ENCODE assay signal across 1 mouse cellular context in the genomic region with DNA sequence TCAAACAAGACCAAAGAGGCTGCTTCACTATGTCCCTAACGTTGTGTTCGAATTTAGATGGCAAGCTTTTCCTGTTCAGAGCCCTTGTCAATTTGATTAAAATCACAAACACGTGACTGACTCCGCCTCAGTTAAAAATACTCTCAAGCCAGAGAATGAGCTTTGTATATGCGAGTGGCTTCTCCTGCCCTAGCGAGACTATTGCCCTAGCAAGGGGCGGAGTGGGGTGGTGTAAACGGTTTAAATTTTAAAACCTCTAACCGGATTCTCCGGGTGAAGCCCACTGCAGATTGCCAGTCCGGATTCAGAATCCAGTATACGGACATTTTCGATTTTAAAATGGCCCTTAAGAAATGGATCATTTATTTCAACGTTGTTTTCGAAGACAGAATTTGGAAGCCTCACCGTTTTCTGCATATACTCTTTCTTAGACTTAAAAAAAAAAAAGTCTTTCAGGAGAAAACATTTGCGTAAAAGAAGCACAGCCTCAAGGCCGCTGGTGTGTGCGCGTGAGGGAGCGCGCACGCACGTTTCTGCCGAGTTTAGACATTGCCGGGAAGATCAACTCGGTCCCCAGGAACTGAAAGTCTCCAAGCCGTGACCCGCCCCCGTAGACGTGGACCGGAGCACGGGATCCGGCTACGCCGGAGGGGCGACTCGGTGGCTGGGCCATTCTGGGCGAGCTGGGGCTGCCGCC.
TF ChIP-seq lines count a peak whose summit lies in the region.

No protein-coding gene starts in this region.

TF ChIP-seq in CH12.LX, 34 proteins besides CTCF, POLR2A, EP300 and RAD21 (continued from another document):
- peak; percentile 17; the same call in 1 of the 2 replicates for TF ChIP-seq SIN3A (IDR thresholded peaks at IDR 0.05; ENCODE audit: low read length)
- peak; percentile 12; the same call in 1 of the 2 replicates for TF ChIP-seq ETS1 (conservative IDR thresholded peaks at IDR 0.05; ENCODE audit: low read depth, low read length)
- TF ChIP-seq JUN (IDR thresholded peaks at IDR 0.05; ENCODE audit: insufficient read depth, low read depth, low read length) = no peak
- no peak for TF ChIP-seq ELF1 (IDR thresholded peaks at IDR 0.05; ENCODE audit: low read depth, low read length)
- no peak for TF ChIP-seq ZC3H11A (IDR thresholded peaks at IDR 0.05; ENCODE audit: low read depth, low read length)
- TF ChIP-seq NRF1 (IDR thresholded peaks at IDR 0.05; ENCODE audit: low read depth, low read length) = no peak
- no peak for TF ChIP-seq GABPA (IDR thresholded peaks at IDR 0.05; ENCODE audit: insufficient replicate concordance, low read depth, low read length)
- TF ChIP-seq CHD2 (IDR thresholded peaks at IDR 0.05; ENCODE audit: low read length) = 0 out of 2 replicates have a peak, but pooled peaks have one; percentile 23
- TF ChIP-seq ZMIZ1 (IDR thresholded peaks at IDR 0.05; ENCODE audit: low read depth, low read length) = no peak; the same call in 1 of the 2 replicates
- TF ChIP-seq MXI1 (IDR thresholded peaks at IDR 0.05; ENCODE audit: low read depth, low read length) = no peak
- TF ChIP-seq TCF12 (IDR thresholded peaks at IDR 0.05; ENCODE audit: low read depth, low read length) = peak; percentile 45; the same call in 1 of the 2 replicates
- TF ChIP-seq HCFC1 (IDR thresholded peaks at IDR 0.05; ENCODE audit: low read depth, low read length) = peak; percentile 38
- TF ChIP-seq NELFE (IDR thresholded peaks at IDR 0.05; ENCODE audit: low read depth, low read length) = no peak; the same call in 1 of the 2 replicates
